Mouse (Mus musculus): ENCODE measurements around the gene Nrarp.

Nrarp gene

GRCm38 (mm10) chr2:25174866-25175689 lies 5.5 kb upstream of the Nrarp start:
- DNase-seq (ENCODE audit: low read depth, low spot score): no peak

DNA sequence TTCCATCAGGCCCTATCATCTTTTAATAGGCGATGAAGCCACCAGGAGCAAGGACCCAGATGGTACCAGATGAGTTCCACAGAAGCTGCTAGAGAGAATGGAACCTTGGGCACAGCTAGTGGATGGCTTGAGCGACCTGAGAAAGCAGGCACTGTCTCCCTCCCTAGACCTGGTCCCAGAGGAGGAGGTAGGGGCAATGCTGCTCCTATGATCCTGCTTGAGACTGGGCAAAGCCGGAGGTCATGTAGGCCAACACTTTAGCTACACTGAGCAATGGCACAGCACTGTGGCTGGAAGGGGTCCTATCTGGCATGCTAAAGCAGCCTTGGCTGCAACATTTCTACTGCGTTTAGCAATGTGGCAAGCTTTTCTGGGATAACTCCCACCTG lies 4.9 kb upstream of the Nrarp start:
- no peak for DNase-seq (ENCODE audit: low read depth, low spot score)

DNA sequence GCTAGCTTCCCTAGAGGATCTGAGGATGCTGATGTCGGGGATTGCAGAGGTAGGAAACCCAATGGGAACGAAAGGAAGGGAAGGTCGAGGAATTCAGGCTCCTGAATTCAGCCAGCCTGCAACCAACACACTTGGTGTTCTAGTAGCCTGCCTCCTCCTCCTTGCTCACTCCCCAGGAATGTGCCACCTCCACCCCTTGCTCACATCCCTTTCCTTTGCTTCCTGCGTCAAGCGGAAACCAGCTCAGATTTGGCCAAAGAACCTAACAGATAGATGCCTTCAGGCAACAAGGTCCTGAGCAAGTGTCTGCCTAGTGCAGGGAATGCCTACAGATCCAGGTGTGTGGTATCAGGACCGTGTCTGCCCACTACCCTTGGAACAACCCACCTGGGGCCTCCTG lies 4.0 kb upstream of the Nrarp start:
- DNase-seq (ENCODE audit: low read depth, low spot score): no peak

- no peak for DNase-seq (ENCODE audit: low read depth, low spot score)
Observed at GRCm38 (mm10) chr2:25177076-25177475, 3.5 kb upstream of the Nrarp start.

GRCm38 (mm10) chr2:25177685-25178084 lies 2.9 kb upstream of the Nrarp start:
- DNase-seq (ENCODE audit: low read depth, low spot score): no peak

- no peak for DNase-seq (ENCODE audit: low read depth, low spot score)
Observed at GRCm38 (mm10) chr2:25178285-25178972, 2.1 kb upstream of the Nrarp start.

- DNase-seq (ENCODE audit: low read depth, low spot score): no peak
Observed at GRCm38 (mm10) chr2:25179566-25180217, 866 bp upstream of the Nrarp start.

DNA sequence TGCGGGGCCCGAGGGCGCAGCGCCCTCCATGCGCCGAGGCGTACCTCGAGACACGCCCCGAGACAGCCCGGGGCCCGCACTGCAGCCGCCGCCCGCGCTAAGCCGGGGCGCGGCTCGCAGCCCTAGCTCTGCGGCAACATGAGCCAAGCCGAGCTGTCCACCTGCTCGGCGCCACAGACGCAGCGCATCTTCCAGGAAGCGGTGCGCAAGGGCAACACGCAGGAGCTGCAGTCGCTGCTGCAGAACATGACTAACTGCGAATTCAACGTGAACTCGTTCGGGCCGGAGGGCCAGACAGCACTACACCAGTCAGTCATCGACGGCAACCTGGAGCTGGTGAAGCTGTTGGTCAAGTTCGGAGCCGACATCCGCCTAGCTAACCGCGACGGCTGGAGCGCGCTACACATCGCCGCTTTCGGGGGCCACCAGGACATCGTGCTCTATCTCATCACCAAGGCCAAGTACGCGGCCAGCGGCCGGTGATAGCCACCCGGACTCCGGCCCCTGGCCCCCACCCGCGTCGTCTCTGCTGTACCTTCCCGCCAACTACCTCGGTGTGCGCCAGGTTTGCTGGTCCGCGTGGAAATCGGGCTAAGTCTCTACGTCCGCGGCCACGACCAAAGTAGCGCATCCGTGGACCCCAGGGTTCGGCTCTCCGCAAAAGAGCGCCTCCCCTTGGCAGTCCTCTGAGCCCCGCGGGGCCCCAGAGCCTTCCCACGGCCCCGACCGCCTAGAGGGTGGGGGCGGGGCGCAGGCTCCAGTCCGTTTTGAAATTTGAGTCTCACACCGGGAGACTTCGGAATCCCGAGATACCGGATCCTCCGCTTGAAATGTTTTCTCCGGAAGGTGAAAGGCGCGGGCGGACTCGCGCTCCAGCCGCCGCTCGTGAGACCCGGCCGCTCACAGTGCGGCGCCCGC lies 674 bp downstream of the Nrarp start:
- no peak for DNase-seq (ENCODE audit: low read depth, low spot score)

DNA sequence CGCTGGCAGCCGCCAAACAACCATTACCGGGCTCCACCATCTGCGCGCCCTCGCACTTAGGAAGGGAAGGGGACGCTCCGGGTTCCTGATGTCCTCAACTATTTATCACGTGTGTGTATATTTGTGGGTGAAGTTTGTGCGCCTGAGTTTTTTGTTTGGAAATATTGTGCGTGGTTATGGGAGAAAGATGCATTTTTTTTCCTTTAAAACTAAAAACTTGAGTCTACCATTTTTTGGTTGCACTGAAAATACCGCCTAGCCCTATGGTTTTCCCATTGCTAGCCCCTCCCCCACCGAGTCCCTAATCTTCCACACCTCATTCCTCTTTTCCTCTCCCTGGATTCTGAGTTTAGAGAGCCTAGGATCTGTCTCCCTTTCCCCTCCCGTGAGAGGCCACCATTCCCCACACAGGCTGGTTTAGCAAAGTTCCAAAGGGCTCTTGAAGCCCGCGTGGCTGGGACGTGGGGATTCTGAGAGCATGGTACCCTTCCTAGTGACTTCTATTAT lies 1.4 kb downstream of the Nrarp start:
- no peak for DNase-seq (ENCODE audit: low read depth, low spot score)

DNA sequence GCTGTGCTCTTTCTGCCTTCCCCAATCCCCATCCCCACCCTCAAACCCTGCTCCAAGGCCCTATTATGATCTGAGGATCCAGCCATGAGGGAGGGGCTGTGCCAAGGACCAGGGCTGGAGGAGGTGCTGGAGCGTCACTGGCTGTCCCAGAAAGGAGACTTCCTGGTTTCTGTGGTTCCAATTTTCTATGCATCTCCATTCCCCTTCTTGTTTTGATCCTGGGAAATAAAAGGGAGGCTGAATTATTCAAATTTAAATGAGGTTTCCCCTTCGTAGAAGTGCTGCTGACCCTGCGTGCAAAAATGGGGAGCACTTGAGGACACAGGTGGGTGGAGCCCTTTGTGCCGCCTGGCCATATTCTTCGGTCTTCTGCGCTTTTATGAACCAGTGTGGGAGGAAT lies 2.1 kb downstream of the Nrarp start:
- DNase-seq (ENCODE audit: low read depth, low spot score): no peak

DNA sequence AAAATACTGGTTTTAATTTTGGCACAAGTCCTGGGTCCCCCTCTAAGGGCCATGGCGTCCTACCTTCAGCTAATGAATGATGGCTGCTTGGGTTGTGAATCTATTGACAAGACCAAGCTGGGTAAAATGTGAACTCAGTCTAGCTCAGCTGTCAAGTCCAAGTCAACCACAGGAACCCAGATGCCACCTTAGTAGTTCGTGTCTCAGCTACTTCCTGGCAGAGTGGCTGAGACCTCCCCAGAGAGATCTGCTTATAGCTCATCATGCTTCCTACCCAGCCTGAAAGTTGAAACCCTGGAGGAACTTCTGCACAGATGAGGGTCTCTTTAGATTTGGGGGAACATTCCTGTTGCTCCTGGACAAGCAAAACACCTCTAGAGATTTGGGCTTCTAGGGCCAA lies 2.8 kb downstream of the Nrarp start:
- DNase-seq (ENCODE audit: low read depth, low spot score): no peak

- DNase-seq (ENCODE audit: low read depth, low spot score): no peak
Observed at GRCm38 (mm10) chr2:25184496-25184895, 3.9 kb downstream of the Nrarp start.

GRCm38 (mm10) chr2:25185625-25186574 lies 5.3 kb downstream of the Nrarp start:
- no peak for DNase-seq (ENCODE audit: low read depth, low spot score)

DNA sequence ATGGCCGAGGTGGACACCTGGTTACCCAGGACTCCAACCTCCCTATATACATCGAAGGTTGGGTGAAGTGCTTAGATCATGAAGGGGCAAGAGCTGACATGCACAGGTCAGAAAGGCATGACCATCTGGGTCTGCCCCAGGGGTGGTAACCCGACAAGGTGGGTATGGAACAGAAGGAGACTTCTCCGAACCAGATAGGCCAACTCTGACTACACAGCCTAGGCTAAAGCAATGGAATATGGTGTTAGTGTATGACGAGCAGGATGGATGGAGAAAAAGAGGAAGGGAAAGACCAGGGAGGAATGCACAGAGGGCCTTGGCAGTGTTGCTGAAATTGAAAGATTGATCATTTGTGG lies 6.0 kb downstream of the Nrarp start:
- no peak for DNase-seq (ENCODE audit: low read depth, low spot score)

DNA sequence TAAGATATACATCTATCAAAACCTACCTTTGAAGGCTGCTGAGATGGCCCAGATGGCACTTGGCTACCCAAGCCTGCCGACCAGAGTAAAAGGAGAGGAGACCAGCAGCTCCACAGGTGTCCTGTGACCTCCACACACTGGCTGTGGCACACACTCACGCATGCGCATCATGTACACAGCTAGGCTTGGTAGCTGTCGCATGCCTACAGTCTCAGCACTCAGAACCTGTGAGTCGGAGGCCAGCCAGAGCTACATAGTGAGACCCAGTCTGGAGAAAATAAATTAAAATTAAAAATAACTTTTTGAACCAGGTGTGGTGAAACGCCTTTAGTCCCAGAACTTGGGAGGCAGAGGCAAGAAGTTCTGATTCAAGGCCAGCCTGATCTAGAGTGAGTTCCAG lies 7.3 kb downstream of the Nrarp start:
- no peak for DNase-seq (ENCODE audit: low read depth, low spot score)

DNA sequence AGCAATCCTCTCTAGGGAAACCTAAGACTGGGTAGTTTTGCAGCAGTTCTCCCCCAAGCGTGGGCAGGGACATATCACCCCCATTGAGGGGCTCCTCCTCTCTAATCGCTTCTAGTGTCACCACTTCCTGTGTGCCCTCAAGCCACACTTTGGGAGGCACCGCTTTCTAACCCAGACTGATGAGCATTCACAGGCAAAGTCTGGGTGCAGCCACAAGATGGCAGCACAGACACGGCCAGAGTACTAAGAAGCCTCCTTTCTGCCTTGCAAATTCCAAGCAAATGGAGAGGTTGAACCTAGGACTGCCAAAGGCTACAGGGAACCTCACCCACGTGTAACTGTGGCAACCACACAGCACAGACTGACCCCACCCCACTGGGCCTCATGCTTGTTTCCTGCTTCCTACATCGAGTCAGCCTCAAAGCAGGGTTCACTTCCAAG lies 12.8 kb downstream of the Nrarp start:
- peak; percentile 84 for DNase-seq (ENCODE audit: low read depth, low spot score)

- no peak for DNase-seq (ENCODE audit: low read depth, low spot score)
Observed at GRCm38 (mm10) chr2:25194006-25194405, 13.4 kb downstream of the Nrarp start.

DNA sequence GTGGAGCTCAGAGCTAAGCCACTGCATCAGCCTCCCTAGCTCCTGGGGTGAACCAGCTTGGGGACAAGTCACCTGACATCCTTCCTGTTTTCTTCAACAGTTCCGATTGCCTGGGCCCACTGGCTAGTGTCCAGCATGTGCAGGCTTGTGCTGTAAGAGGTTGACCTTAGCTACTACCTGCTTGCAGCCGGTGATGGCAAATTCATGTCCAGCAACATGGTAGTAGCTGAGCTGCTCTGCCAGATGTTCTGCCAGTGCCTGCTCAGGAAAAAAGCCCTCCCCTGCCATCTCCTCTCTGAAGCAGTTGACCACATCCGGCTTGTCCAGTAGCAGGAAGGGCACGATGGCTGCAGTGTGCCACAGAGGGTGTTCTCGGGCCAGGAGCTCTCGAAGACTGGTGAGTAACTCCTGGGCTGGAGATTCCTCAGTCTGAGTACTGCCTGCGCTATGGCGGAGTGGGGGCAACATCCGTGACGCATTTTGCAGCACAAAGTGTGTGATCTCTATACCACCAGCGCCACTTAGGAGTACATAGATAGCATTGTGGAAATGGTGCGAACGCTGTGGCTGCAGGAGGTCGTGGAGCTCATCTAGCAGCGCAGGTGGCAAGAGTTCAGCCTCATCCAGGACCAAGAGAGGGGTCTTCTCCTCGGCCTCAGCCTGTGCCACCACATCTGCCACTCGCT lies 14.1 kb downstream of the Nrarp start:
- DNase-seq (ENCODE audit: low read depth, low spot score): no peak
